ENCODE assay signal across 7 mouse cellular contexts in the genomic region with DNA sequence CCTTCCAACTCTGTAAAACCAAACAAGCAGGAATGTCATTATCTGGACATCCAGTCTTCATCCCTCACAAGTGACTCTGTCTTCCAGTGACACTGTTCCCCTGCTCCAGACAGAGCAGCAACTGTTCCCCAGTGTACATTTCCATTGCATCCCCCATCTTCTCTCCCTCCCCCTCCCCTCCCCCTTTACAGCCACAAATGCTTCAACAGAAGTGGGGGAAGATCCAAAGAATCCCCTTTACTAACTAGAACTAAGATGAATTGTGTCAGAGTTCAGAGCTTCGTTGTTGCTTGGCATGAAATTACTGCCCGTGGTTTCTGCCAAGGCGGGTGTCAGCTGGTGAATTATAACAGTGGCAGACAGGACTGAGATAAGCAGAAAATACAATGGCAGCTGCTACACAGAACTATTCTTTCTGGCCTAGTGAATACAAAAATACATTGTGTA.
DNase-seq lines count a peak whose midpoint lies in the region.

No protein-coding gene starts in this region.

- peak; percentile 73 for DNase-seq in adrenal gland, adult 2 months
- DNase-seq in frontal cortex, postnatal 36 days (ENCODE audit: low spot score in 2 of 2) = peak; percentile 6 to 16
- DNase-seq in kidney, postnatal 4 days = peak; percentile 19 to 41
- DNase-seq in lung, postnatal 36 days = peak; percentile 26
- DNase-seq in right cerebral cortex, postnatal 36 days (ENCODE audit: low spot score in 2 of 2) = peak; percentile 16
- DNase-seq in spleen, postnatal 14 days (ENCODE audit: low spot score in 2 of 2) = no peak

- no peak overlapping the region for H3K4me3 ChIP-seq in brown adipose tissue, adult 24 weeks (ENCODE audit: insufficient read depth, low read depth, low read length)

- peak overlapping the region; percentile 71 for H3K27ac ChIP-seq in brown adipose tissue, adult 24 weeks (replicated peaks; ENCODE audit: low read depth, low read length)

- no peaks in the 10 kb centered on the region for H3K4me1 ChIP-seq in brown adipose tissue, adult 24 weeks (ENCODE audit: control insufficient read depth, insufficient read depth, insufficient read length, low read length)

Comparison
In these comparisons a context has a peak if more than half of its experiments do, and no peak if none do; other contexts are left out.
1. DNase-seq: peak in adrenal gland, adult 2 months (single experiment), frontal cortex, postnatal 36 days (2 of 2), kidney, postnatal 4 days (2 of 2), lung, postnatal 36 days (single experiment) and right cerebral cortex, postnatal 36 days (2 of 2); none in spleen, postnatal 14 days (0 of 2).